Mouse (Mus musculus) frontal cortex, adult (tissue): Measurements from ENCODE around the gene 4933412E24Rik.

Source experiments
- ATAC-seq: cut with Nextera tagmentation; 2 replicates; pipeline ENCODE4 v1.9.2; 2017; ENCODE audit warnings: mild to moderate bottlenecking, moderate library complexity, mixed read lengths; ENCODE audit not compliant: low TSS enrichment

The 4933412E24Rik gene

DNA sequence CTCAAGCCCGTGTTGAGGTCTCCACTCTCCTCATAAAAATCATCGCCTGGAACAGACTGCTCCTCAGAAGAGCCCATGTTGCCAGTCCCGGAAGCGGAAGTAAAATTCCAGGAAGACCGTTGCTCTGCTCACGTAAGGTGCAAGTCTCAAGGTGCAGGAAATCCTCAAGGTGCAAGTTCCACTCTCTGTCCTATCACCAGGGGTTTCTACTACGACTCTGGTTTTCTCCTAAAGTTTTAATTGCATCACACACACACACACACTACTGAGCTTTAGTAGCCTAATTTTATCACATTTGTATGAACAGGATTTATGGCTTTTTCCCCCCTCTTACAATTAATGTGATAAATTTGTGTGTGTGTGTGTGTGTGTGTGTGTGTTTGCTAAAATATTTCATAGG, at the start of gene 4933412E24Rik:
4933412E24Rik (minus strand) TSS at position 101 of the 400 bp plus-strand sequence.
- no peak for ATAC-seq

- ATAC-seq: no peak
Observed at GRCm38 (mm10) chr15:60030728-60031127, 14.3 kb upstream of the 4933412E24Rik start.

DNA sequence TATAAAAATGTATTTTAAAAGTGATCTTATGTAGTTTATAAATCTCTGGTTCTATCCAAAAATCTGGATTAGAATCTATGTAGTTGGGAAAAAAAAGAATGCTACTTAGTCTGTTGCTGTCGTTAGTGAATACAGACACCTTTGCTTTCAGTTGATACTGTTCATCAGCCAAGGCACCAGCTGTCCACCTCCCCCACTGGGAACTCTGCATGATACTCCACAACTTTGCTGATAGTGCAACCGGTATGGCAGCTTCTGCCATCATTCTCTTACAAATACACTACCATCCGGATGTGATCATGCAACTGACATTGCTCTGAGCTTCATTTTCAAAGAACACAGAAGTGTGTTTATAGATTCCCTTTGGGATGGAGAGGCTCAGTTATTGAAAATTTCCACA, 4.8 kb upstream of the 4933412E24Rik start:
- ATAC-seq: no peak

DNA sequence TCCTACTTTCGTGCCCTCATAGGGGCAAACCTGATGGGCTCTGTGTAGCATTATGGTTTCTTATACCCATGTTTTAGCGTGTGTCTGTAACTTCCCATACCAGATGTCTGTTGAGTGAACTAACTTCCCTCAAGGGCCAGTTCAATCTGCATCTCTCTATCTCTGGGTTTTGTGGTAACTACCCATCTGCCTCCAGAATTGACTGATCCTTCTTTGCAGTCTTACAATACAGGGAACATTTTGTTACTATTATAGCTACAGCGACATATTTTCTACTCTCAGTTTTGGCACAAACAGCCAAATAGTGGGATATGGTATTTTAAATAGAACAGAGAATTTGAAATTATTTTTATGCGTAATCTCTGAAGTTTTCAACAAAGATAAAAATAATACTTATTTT, 6.2 kb downstream of the 4933412E24Rik start:
- ATAC-seq: peak; percentile 52; the same call in 1 of the 2 replicates

DNA sequence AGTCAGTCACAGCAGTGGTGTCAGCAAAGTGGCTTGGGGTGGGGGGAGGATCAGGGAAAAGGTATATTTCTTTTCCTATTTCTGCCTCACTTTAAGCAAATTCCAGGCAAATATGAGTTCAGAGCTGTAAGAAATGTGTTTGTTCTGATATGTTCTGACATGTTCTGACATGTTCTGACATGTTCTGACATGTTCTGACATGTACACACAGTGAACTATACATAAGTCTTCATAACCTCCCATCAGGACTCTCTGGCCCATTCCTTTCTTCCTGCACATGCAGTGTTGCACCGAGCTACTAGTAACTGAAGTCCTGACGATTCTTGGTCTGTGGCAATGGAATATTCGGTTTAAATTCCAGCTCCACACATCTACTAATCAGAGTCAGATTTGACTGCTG, 6.8 kb downstream of the 4933412E24Rik start:
- no peak for ATAC-seq

GRCm38 (mm10) chr15:59983777-59984176, 32.6 kb downstream of the 4933412E24Rik start:
- ATAC-seq: no peak

DNA sequence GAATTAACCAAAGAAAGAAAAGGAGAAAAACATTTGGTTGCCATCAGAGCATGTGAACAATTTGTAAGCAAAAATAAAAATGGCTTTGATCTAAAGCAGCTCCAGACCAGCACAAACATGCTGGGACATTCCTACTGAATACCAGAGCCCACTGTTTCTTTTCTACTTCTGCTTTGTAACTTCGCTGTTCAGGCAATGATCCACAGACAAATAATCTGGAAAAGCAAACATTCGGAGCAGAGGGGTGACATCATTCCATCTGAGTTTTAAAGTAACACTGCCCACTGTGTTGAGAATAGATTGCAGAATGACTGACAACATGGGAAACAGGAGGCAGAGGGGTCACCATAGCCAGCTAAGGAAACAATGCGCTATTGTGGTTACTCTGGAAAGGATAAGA, 41.1 kb downstream of the 4933412E24Rik start:
- no peak for ATAC-seq

DNA sequence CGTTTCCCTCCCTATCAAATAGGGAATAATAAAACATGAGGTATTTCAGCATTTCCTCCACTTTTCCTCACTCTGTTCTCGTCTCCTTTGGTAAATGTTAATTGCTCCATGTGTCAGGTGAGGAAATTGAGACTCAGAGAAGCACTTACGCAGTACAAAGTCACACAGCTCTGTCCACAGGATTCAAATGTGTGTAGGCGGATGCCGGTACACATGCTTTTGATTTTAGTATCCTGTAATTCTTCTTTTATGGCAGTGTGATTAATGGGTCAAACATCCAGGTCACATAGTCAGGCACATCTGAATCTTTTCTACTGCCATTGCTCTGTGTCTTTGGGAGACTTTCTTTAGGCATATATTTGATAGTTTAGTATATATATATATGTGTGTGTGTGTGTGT, 41.8 kb downstream of the 4933412E24Rik start:
- ATAC-seq: no peak

DNA sequence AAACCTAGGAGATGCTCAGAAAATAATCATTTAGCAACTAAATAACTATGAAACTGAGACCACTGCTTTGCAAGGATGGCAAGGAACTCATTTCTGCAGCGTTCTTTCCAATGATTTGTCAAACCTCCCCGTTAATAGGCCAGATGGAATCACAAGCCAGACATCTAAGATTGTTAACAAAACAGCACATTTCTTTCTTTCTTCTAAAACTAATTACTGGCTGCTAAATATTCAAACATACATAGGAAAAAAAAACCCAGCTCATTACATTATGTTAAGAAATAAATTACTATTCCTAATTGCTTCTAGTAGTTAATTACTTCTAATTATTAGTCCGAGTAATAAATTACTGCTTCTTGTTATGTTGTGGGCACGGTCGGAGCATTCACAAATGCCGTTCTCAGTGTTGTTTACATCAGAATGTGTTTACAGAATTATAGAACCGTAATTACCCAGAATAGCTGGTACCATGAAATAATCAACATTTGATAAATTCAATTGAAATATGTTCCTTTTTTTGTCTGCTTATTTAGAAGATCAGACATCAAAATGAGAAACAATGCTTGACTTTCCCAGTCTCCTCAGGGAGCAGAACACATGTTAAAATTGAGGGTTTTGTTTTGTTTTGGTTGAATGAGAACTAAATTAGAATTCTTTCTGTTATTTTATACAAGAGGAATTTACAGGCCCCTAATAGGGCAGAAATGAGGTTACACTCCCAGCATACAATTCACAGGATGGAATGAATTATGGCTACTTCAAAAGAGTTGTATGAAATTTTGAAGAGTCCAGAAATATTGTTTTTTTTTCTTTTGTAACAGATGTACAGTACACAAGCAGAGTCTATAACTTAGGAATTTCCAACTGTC, 42.5 kb downstream of the 4933412E24Rik start:
- no peak for ATAC-seq
